Mouse (Mus musculus): ENCODE data around the gene Il17c. TPM values are rescaled to one million over a fixed set of nuclear protein-coding genes. Genes with fewer than 3 reads are reported as not detected.

The Il17c gene
- total RNA-seq, 2 experiments from 2014 or later, result not detected

- DNase-seq, result no peak
Observed at GRCm38 (mm10) chr8:122431694-122432442, 10.0 kb downstream of the Il17c start.

- DNase-seq, result peak; percentile 79
Observed at GRCm38 (mm10) chr8:122432443-122433268, 10.8 kb downstream of the Il17c start, which contains the start of gene Cyba. Cyba (minus strand) TSS chr8:122432930.

GRCm38 (mm10) chr8:122433269-122433905, 11.6 kb downstream of the Il17c start:
- no peak for DNase-seq

GRCm38 (mm10) chr8:122435375-122435774, 13.6 kb downstream of the Il17c start:
- DNase-seq, result no peak

- no peak for DNase-seq
Observed at GRCm38 (mm10) chr8:122436146-122436545, 14.3 kb downstream of the Il17c start.

GRCm38 (mm10) chr8:122436586-122437125, 14.8 kb downstream of the Il17c start:
- DNase-seq, result no peak

- DNase-seq, result no peak
Observed at GRCm38 (mm10) chr8:122437708-122438331, 16.0 kb downstream of the Il17c start.

- no peak for DNase-seq
Observed at GRCm38 (mm10) chr8:122439336-122439735, 17.5 kb downstream of the Il17c start.

- DNase-seq, result no peak
Observed at GRCm38 (mm10) chr8:122441326-122441725, 19.5 kb downstream of the Il17c start.

GRCm38 (mm10) chr8:122442356-122442755, 20.5 kb downstream of the Il17c start:
- no peak for DNase-seq

GRCm38 (mm10) chr8:122442781-122443180, 21.0 kb downstream of the Il17c start:
- no peak for DNase-seq

- peak; percentile 100 for DNase-seq
Observed at GRCm38 (mm10) chr8:122443262-122444006, 21.6 kb downstream of the Il17c start, which contains the start of gene Mvd. Mvd (minus strand) TSS chr8:122443422.

- peak; percentile 84 for DNase-seq
Observed at GRCm38 (mm10) chr8:122444058-122444748, 22.4 kb downstream of the Il17c start.

GRCm38 (mm10) chr8:122445203-122445602, 23.4 kb downstream of the Il17c start:
- DNase-seq, result no peak

GRCm38 (mm10) chr8:122451161-122451703, 29.4 kb downstream of the Il17c start:
- DNase-seq, result peak; percentile 79

- DNase-seq, result peak; percentile 73
Observed at GRCm38 (mm10) chr8:122452154-122452553, 30.3 kb downstream of the Il17c start.

- DNase-seq, result no peak
Observed at GRCm38 (mm10) chr8:122454409-122454808, 32.6 kb downstream of the Il17c start.

- DNase-seq, result no peak
Observed at GRCm38 (mm10) chr8:122457171-122457570, 35.4 kb downstream of the Il17c start.

- DNase-seq, result no peak
Observed at GRCm38 (mm10) chr8:122459218-122459900, 37.5 kb downstream of the Il17c start.

- no peak for DNase-seq
Observed at GRCm38 (mm10) chr8:122459990-122460389, 38.2 kb downstream of the Il17c start.
